Comparison of ENCODE assay signal across 12 mouse cellular contexts in genomic region chr2:166083542-166084031, GRCm38 (mm10).
DNase-seq lines count a peak whose midpoint lies in the region; ATAC-seq lines count a peak whose summit lies in the region.
"Had no signal": no experiment of that assay in that cellular context is flagged by ENCODE, and none has a peak within 500 bp of the region (broad histone marks: within the 10 kb centered on the region; RNA-seq: fewer than 3 reads in every experiment).

No protein-coding gene starts in this region.

- no peaks in the 10 kb centered on the region for H3K36me3 ChIP-seq in midbrain, embryonic 11.5 days (ENCODE audit: control insufficient read depth, insufficient read depth, low read length)
- peaks cover 6% of the 10 kb centered on the region; the same call in 1 of the 2 replicates for H3K36me3 ChIP-seq in midbrain, embryonic 16.5 days (ENCODE audit: control insufficient read depth, insufficient read depth, low read length)

- H3K9ac ChIP-seq in midbrain, embryonic 11.5 days (ENCODE audit: low read length) = no peak overlapping the region
- no peak overlapping the region for H3K9ac ChIP-seq in midbrain, embryonic 16.5 days (ENCODE audit: low read depth, low read length)
- H3K9ac ChIP-seq: hindbrain, embryonic 14.5 days had no signal

- H3K4me1 ChIP-seq in midbrain, embryonic 11.5 days (ENCODE audit: control insufficient read depth, insufficient read depth, low read length) = no peaks in the 10 kb centered on the region; the same call in 1 of the 2 replicates
- H3K4me1 ChIP-seq in midbrain, embryonic 16.5 days (ENCODE audit: control insufficient read depth, insufficient read depth, low read length) = no peaks in the 10 kb centered on the region
- peaks cover 4% of the 10 kb centered on the region; the same call in 1 of the 2 replicates for H3K4me1 ChIP-seq in brown adipose tissue, adult 24 weeks (ENCODE audit: control insufficient read depth, insufficient read depth, insufficient read length, low read length)

- no peak overlapping the region for H3K4me3 ChIP-seq in midbrain, embryonic 11.5 days (ENCODE audit: low read depth, low read length)
- no peak overlapping the region for H3K4me3 ChIP-seq in midbrain, embryonic 16.5 days (ENCODE audit: low read depth, low read length)
- H3K4me3 ChIP-seq in brown adipose tissue, adult 24 weeks (ENCODE audit: insufficient read depth, low read depth, low read length) = no peak overlapping the region
- H3K4me3 ChIP-seq: heart, adult 2 months had no signal

- no peaks in the 10 kb centered on the region for H3K27me3 ChIP-seq in midbrain, embryonic 11.5 days (ENCODE audit: control insufficient read depth, insufficient read depth, low read length)
- H3K27me3 ChIP-seq in midbrain, embryonic 16.5 days (ENCODE audit: control insufficient read depth, insufficient read depth, low read depth, low read length) = no peaks in the 10 kb centered on the region

- peak; percentile 20 for DNase-seq in adrenal gland, postnatal 14 days
- DNase-seq in adrenal gland, adult 8-10 months = no peak
- no peak for DNase-seq in midbrain, embryonic 11.5 days (ENCODE audit: low spot score, missing footprints)
- DNase-seq in lung, postnatal 14 days = peak; percentile 17
- no peak for DNase-seq in cerebellum, postnatal 25 days
- no peak for DNase-seq in left cerebral cortex, postnatal 14 days (ENCODE audit: low spot score in 2 of 2)
- DNase-seq: cerebellum, adult 8-10 months; heart, adult 2 months; kidney, adult 9 months had no signal

- no peak overlapping the region for H3K4me2 ChIP-seq in midbrain, embryonic 11.5 days
- no peak overlapping the region for H3K4me2 ChIP-seq in midbrain, embryonic 16.5 days (ENCODE audit: low read length)
- H3K4me2 ChIP-seq: hindbrain, embryonic 14.5 days had no signal

- no peaks in the 10 kb centered on the region for H3K9me3 ChIP-seq in midbrain, embryonic 11.5 days (ENCODE audit: control insufficient read depth, low read length)
- no peaks in the 10 kb centered on the region for H3K9me3 ChIP-seq in midbrain, embryonic 16.5 days (replicated peaks; ENCODE audit: control insufficient read depth, low read length, poor library complexity, severe bottlenecking)

- WGBS in midbrain, embryonic 11.5 days = 82% methylated on average over 9 of the region's 9 CpGs
- WGBS in midbrain, embryonic 16.5 days = 67% methylated on average over 8 of the region's 9 CpGs

- intact Hi-C loops in left cerebral cortex, postnatal 14 days (cut with DNase I) = loop anchor here (2.0 kb wide), 1 partner anchor 481 kb away; no protein-coding TSS in a partner anchor

- peak; percentile 34; the same call in 1 of the 2 replicates for ATAC-seq in midbrain, embryonic 11.5 days (ENCODE audit: low FRiP score)
- no peak for ATAC-seq in midbrain, embryonic 16.5 days

- no peak overlapping the region for H3K27ac ChIP-seq in midbrain, embryonic 11.5 days (ENCODE audit: low read depth, low read length)
- no peak overlapping the region for H3K27ac ChIP-seq in midbrain, embryonic 16.5 days (ENCODE audit: low read length)
- 0 out of 2 replicates have a peak overlapping the region, but pooled peaks have one; percentile 5 for H3K27ac ChIP-seq in brown adipose tissue, adult 24 weeks (replicated peaks; ENCODE audit: low read depth, low read length)
- H3K27ac ChIP-seq: heart, adult 2 months; hindbrain, embryonic 14.5 days had no signal

Comparison
In these comparisons a context has a peak if more than half of its experiments do, and no peak if none do; other contexts are left out.
1. DNase-seq: peak in adrenal gland, postnatal 14 days (single experiment) and lung, postnatal 14 days (single experiment); none in adrenal gland, adult 8-10 months (single experiment), midbrain, embryonic 11.5 days (single experiment), cerebellum, postnatal 25 days (0 of 2) and left cerebral cortex, postnatal 14 days (0 of 2).